Mouse (Mus musculus): ENCODE data around the gene Ddah2.

The Ddah2 gene

GRCm38 (mm10) chr17:35058911-35059892, at the start of gene Ddah2:
Gene Ddah2, plus strand, starts transcription at chr17:35059035.
- peak; percentile 91 for DNase-seq (ENCODE audit: low spot score)

GRCm38 (mm10) chr17:35009586-35009985, 49.2 kb upstream of the Ddah2 start:
- no peak for DNase-seq (ENCODE audit: low spot score)

- DNase-seq (ENCODE audit: low spot score): no peak
These were observed 47.4 kb upstream of the Ddah2 start for GRCm38 (mm10) chr17:35011440-35011839.

GRCm38 (mm10) chr17:35012430-35012829, 46.4 kb upstream of the Ddah2 start:
- no peak for DNase-seq (ENCODE audit: low spot score)

GRCm38 (mm10) chr17:35013221-35013620, 45.6 kb upstream of the Ddah2 start:
- DNase-seq (ENCODE audit: low spot score): no peak

- no peak for DNase-seq (ENCODE audit: low spot score)
These were observed 43.5 kb upstream of the Ddah2 start for GRCm38 (mm10) chr17:35015296-35015695.

GRCm38 (mm10) chr17:35016376-35016775, 42.5 kb upstream of the Ddah2 start, which contains the start of gene Vwa7:
Gene Vwa7, plus strand, starts transcription at chr17:35016579.
- DNase-seq (ENCODE audit: low spot score): peak; percentile 72

GRCm38 (mm10) chr17:35016791-35017705, 41.8 kb upstream of the Ddah2 start:
- no peak for DNase-seq (ENCODE audit: low spot score)

- DNase-seq (ENCODE audit: low spot score): no peak
These were observed 41.2 kb upstream of the Ddah2 start for GRCm38 (mm10) chr17:35017706-35018030.

- no peak for DNase-seq (ENCODE audit: low spot score)
These were observed 40.7 kb upstream of the Ddah2 start for GRCm38 (mm10) chr17:35018171-35018570.

GRCm38 (mm10) chr17:35019894-35020293, 38.9 kb upstream of the Ddah2 start:
- DNase-seq (ENCODE audit: low spot score): no peak

GRCm38 (mm10) chr17:35020551-35020950, 38.3 kb upstream of the Ddah2 start:
- DNase-seq (ENCODE audit: low spot score): no peak

GRCm38 (mm10) chr17:35021163-35021808, 37.5 kb upstream of the Ddah2 start:
- peak; percentile 89 for DNase-seq (ENCODE audit: low spot score)

- DNase-seq (ENCODE audit: low spot score): no peak
These were observed 36.9 kb upstream of the Ddah2 start for GRCm38 (mm10) chr17:35021842-35022477.

GRCm38 (mm10) chr17:35022541-35023060, 36.2 kb upstream of the Ddah2 start:
- no peak for DNase-seq (ENCODE audit: low spot score)

GRCm38 (mm10) chr17:35023221-35023620, 35.6 kb upstream of the Ddah2 start:
- DNase-seq (ENCODE audit: low spot score): no peak

- no peak for DNase-seq (ENCODE audit: low spot score)
These were observed 35.1 kb upstream of the Ddah2 start for GRCm38 (mm10) chr17:35023756-35024155.

- DNase-seq (ENCODE audit: low spot score): no peak
These were observed 34.6 kb upstream of the Ddah2 start for GRCm38 (mm10) chr17:35024261-35024660.

- DNase-seq (ENCODE audit: low spot score): no peak
These were observed 33.9 kb upstream of the Ddah2 start for GRCm38 (mm10) chr17:35024691-35025488.

GRCm38 (mm10) chr17:35026206-35026605, 32.6 kb upstream of the Ddah2 start:
- DNase-seq (ENCODE audit: low spot score): no peak

Measured in urinary bladder, postnatal 14 days (tissue).